Mouse (Mus musculus) cerebellum, adult 9-10 months (tissue): ENCODE results near the gene Myo10.

Source experiments
- DNase-seq: peaks from one replicate; pipeline ENCODE4 v3.0.0; 2022

Gene Myo10

DNA sequence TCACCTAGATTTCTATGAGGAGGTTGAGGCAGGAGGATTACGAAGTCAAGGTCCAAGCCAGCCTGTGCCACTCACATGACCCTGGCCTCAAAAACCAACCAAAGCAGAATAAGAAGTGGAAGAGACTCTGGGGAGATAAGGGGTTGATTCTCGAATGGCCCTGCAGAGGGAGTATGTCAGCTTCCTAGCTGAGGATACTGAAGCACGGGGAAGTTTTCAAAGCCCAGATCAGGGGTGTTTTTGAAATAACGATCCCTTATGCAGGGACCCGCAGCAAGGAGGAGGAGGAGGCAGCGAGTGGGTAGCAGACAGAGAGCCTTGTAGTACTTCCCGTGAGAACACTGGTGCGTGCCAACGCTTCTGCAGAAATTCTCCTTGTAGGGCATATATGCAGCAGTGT lies 108.7 kb downstream of the Myo10 start:
- no peak for DNase-seq

DNA sequence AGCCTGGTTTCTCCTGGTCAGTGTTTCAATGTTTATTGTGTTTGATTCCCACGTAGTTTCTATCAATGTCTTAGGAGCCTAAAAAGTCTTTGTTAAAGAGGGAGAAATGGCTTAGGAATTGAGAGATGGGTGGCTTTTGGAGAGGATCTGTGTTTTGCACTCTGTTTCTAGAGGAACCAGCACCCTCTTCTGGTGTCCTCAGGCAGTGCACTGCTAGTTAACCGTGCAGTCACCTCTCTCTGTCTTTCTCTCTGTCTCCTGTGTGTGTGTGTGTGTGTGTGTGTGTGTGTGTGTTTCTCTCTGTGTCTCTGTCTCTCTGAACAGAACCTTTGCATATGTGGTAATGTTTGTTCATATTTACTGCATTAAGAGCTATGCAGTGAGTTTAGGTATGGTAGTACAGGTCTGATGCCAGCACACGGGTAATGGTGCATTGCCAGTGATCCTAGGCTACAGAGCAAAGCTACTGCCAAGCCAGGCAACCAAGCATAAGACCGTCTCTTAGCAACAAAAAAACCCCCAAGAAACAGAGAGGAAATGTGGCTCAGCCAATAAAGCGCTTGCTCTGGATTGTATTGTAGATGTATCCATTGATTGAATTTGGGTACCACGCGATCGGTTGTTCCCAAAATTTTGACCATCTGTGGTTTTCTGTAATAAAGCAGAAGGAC lies 110.6 kb downstream of the Myo10 start:
- DNase-seq = no peak

DNA sequence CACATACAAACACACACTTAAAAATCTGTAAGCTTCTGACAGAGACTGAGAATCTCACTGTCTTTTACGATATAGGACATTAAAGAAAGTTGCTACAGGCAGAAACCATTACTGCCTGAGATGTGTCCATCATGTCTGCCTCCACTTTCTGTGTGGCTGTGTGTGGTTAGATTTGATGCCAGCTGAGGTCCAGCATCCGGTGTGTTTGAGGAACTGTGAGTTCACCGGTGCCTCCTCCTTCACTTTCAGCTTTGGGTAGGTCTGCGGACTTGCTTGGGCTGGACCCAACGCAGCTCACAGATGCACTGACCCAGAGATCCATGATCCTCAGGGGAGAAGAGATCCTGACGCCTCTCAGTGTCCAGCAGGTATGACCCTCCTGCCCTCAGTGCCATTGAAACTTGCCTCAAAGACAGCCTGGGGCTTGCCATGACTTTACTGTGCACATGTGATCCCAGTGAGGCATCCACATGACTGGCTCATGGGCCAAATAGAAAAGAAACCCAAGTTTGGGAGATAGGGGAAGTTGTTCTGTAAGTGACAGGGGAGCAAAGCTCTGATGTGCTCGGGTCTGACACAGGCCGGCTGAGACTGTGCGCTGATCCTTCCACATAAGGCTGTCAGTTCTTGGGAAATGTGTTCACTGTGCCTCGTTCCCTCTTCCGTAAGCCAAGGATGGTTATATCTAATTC lies 111.6 kb downstream of the Myo10 start:
- no peak for DNase-seq

DNA sequence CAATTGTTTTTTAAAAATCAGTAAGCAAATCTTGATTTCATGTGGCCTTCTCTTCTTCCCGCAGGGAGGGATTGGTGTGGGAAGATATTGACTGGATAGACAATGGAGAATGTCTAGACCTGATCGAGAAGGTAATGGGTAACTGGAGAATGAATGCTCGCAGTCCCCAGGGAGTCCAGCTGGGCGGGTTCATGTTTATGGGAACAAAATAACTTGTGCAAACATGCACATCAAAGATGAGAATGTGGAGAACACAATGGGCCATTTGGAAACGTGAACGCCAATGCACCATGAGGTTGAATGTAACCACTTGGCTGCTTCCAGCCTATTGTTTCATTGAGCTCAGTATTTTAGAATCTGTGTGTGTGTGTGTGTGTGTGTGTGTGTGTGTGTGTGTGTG lies 114.2 kb downstream of the Myo10 start:
- DNase-seq = no peak

DNA sequence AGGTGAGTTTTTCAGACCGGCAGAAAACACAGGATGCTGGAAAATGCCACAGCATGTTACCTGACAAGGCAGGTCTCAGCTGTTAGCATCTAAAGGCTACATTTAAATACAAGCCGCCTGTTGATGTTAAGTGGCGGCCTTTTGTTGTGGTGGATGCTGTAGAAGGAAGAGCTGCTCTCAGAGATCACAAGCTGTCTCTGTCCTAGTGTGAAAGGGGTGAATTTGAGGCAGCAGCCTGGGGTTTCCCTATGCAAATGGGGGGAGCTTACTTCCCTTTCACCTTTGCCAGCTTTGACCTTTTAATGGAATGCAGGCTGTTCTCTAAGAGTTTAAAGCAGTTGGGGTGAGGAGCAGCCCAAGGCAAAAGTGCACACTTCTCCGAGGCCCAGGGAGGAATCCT lies 117.9 kb downstream of the Myo10 start:
- DNase-seq = no peak

DNA sequence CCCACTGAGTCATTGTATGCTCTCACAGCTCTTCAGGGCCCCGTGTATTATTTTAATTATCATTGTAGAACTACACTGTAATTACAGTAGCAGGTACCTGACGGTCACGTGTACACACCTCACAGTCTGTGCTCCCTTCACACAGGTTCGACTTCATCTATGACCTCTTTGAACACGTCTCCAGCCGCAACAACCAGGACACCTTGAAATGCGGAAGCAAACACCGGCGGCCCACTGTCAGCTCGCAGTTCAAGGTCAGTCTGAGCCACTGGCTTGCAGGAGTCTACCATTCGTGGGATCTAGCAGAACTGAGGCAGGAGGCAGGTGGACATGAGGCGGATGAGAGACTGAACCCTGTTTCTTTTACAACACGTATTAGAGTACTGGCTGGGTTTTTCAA lies 119.9 kb downstream of the Myo10 start:
- DNase-seq = no peak

DNA sequence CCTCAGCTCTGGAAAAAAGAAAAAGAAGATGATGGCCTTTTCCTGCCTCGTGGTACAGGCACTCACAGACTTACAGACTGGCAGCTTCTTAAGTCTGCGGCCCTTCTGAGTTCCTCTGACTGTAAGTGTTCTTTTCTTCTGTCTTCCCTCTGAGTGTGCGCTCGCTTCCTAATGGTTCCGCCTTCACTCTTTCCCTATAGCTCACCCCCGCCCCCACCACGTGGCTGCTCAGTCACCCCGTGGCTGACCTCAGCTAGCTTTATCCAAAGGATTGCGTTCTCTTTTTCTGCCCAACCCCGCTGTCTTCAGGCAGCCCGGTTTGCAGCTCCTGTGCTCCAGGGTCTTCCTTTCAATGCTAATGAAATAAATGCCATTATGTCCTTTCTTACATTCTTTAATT lies 129.2 kb downstream of the Myo10 start:
- DNase-seq = no peak

DNA sequence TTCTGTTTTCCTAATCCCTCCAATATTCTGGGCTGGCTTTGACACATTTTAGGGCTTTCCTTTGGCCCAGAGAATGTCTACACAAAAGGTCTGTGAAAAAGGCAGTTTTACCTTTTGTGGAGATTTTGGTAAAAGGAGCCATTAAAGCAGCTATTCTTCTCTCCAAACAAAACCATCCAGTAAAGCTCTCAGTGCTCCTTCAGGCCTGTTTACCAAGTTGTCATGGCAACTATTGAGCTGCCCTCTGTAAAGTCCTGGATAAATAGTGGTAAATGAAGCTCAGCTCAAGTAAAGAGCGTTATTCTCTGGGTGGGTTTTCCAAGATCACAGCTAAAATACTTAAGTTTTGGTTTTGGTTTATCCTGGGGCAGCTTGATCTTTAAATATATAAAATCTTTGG lies 130.3 kb downstream of the Myo10 start:
- DNase-seq = no peak

DNA sequence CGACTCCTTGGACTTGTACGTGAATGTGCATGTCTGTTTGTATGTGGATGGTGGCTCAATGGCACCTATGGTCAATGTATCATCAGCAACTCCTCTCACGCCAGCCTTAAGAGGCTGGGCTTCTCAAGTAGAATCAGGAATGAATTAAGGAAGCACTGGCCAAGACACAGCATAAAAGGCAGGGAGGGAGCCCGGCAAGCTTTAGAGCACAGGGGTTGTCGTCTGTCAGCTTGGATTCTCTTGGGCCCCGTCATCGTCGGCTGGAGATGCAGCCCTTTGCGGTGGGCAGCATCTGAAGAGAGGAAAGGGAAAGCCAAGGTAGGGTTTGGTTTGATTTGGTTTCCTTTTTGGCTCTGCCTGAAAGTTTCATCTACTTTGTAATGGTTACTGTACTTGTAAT lies 130.7 kb downstream of the Myo10 start:
- DNase-seq = no peak

DNA sequence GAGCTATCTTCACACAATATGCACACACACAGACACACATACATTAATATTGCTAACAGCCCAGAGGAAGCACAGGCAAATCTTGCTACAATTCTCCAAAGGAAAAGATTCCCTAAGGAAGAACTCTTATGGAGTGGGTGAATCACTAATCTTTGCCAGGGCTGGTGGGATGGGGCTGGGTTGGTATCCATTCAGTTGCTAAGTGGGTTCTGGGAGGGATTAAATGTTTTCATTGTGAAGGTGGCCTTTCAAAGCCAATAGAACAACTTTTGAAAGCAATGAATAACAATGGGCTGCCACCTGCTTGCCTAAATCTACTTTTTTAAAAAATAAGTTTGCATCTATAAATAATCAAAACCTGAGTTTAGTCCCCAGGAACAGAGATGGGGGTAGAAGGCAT lies 131.6 kb downstream of the Myo10 start:
- no peak for DNase-seq

DNA sequence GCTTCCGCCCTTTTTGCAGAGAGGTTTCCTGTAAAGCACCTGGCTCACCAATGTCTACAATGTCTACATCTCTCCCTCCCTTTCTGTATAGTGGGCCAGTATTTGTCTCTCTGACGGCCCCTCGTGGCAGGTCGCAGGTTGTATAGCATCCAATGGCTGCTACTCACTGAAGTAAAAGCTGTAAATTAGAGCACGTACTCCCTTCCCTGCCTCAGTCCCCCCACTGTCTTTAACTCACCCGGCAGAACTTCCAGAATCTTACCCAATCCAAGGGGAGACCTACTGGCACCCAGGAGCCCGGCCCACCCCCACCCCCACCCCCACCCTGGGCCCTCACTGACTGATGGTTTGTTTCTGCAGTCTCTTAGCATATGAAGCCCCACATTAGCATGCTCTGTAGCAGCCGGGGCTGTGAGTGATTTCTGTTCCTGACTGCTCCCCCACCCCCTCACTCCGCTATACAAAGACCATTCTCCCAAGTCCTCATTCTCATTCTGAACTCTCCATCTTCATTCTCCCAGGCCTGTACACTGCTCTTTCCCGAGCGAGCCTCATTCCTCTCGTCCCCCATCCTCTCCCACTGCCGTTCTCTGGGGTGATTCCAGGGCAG lies 132.1 kb downstream of the Myo10 start:
- no peak for DNase-seq

DNA sequence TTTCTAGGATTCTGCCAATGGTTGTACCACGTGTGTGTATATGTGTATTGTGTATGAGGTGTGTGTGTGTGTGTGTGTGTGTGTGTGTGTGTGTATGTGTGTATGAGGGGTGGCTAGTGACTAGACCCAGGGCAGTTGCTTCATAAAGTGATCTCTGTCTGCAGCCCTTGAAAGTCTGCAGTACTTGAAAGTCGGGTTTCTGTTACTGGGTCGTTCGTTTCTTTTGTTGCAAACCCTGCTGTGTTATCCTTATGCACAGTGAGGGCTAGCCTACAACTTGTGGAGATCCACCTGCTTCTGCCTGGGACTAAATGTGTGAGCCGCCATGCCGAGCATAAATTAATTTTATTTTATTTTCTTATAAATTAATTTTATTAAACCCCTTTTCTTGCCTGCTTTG lies 133.2 kb downstream of the Myo10 start:
- DNase-seq = no peak

DNA sequence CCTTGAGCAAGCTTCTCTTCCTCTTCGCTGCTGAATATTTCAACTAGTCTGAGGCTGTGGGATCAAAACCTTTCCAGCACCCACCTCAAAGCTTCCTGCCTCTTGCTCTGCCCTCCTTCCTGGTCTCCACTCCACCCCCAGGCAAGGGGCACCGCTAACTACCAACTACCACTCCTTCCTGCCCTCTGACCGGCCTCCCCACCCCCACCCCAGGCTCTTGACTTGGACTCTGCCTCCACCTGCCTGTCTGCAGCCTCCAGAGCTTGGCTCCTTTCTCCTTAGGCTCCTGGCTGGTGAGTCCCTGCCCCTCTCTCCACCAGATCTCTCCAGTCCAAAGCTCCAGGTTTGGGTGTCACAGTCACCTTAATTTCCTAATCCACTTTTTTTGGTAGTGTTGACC lies 133.7 kb downstream of the Myo10 start:
- no peak for DNase-seq

DNA sequence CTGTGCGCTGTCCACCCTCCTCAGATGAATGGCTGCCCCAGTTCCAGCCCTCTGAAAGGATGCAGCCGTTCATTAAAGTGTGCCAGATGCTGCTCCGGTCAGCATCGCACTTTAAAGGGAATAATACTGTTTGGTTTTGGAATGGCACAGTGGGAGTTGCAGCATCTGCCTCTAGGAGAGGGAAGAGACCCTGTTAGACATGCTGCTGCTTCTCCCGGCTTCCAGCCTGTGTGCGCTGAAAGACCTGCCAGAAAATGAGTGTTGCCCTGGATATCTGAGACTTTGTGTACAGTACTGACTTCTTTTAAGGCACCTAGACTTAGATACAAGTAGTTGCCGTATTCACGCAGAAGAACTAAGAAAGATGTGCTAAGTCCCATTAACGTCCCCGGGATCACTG lies 135.7 kb downstream of the Myo10 start:
- DNase-seq = no peak

DNA sequence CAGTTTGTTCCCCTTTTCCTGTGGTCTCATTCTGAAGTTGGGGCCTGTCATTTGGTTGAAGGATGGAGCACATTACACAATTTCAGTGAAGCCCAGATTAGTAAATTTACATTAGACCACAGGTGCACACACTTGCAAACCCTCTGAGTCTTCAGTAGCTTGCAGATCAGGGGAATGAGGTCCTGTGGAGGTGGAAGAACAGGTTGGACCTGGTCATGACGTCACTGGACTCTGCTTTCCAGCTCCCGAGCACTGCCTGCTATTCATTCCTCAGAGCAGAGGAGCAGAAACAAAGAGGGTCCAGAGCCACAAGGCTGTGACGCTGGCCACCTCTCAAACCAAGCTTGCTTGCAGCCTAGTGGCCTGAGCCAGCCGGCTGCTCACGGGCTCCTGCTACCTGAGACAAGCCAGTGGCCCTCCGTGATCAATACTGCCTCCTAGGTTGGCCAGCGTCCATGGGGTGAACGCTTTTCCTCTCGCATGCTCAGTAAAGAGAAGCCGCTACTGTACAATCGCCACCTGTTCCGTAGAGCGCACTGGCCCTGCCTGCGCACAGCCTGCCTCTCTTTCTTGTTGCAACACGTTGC lies 136.3 kb downstream of the Myo10 start:
- no peak for DNase-seq

DNA sequence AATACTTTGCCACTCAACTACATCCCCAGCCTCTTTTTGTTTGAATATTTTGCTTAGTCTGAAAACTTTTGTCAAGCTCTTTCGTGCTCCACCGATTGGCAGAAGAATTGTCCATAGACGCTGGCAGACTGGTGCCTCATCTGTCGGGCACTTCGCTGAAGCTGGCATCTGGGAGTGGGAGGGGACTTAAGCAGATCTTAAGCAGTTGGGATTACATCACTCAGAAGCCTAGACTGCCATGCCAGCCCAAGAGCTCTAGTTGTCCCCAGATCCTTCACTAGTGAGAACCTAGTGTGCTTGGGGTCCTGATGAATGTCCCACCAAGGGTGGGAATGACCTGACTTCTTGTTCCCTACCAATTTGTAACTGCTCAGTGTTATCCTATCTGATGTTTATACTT lies 138.0 kb downstream of the Myo10 start:
- DNase-seq = no peak

DNA sequence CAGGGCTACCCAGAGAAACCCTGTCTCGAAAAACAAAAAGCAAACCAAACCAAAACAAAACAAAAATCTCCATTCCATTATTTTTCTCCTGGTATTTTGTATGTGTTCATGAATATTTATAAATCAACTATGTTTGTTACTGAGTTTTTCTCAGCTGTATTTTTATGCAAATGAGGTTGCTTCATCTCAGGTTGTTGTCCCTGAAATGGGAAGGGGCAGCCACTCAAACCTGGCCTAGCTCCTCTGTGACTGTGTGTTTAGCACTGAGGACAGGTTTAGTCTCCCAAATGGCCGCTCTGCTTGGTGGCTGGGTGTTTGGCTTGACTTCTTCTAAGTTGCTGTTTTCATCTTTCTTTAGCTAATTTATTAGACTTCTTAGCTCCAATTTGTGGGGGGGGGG lies 138.7 kb downstream of the Myo10 start:
- DNase-seq = no peak

DNA sequence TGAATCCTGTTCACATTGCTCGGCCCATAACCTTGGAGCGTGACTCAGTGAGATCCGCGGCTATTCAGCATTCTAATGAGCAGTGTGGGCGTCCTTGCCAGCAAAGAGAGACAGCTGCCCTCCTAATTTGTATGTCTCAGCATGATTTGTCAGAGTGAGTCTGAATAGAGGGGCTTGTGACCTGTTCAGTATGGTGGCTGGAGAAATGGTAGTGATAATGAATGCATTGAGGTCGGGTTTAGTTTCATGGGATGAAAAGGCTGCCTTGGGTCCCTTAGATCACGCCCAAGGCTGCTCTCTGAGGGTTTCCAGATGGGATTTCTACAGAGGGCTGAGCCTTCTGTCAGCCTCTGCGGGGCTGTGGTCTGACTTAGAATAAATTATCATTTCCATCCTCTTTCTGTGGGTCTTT lies 139.5 kb downstream of the Myo10 start:
- no peak for DNase-seq

DNA sequence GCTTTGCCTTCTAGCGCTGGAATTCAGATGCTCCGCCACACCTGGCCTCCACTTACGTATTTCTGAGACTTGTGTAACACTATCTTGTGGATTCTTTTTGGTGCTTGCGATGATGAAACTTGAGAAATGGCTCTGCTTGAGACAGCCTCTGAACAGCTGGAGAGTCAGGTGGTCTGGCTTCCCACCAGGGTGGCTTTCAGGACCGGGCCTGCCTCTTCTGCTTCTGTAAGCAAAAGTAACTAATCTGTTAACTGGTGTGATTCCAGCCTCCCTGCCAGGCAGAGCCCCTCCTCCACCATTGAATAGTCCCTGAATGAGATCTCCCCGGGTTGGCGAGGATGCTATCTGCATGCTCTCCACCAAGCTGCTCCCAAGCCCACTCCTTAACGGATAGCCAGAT lies 140.0 kb downstream of the Myo10 start:
- DNase-seq = no peak

DNA sequence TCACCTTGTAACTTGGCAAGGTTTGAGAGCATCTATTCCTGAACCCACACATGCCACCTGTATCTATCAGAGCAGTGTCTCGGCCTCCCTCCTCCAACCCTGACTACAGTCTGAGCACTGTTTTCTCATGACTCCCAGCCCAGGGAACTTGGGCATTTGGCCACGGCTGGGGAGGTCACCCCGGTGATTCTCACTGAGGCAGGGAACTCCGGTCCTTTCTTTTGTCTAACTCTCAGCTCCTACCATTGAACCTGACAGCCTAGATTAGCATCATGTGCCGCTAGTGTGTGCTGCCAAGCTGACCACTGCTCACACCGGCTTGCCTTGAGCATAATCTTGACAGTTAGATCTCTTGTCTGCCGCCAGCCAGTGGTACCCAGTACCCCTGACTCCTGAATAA lies 140.8 kb downstream of the Myo10 start:
- no peak for DNase-seq

DNA sequence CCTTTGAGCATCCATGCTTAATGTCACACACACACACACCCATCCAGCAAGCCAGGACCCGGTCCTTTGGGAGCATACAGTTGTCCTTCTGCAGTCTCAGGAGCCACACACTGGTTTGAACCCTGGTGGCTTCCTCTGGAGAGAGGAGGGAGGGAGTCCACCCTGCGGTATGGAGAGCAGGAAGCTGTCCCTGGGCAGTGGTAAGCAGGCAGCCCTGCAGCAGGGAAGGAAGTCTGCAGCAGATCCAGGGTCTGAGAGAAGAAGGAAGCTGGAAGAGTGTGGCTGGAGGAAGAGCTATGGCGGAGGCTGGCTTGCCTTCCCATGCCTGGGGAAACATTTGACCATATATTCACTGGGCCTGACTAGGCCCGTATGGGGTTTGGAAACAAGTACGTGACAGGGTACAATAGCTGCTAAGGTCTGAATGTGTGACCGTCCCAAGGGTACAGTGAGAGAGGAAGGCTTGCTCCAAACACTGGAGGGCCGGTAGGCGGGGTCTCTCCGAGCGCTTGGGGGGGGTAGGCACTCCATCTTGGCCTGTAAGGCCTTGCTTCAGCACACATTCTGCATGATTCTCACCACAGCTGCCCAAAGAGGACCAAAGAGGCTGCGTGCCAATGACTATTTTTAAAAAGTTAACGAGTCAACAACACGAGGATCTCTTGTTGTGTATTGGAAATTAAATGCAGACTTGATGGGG lies 142.5 kb downstream of the Myo10 start:
- DNase-seq = no peak

DNA sequence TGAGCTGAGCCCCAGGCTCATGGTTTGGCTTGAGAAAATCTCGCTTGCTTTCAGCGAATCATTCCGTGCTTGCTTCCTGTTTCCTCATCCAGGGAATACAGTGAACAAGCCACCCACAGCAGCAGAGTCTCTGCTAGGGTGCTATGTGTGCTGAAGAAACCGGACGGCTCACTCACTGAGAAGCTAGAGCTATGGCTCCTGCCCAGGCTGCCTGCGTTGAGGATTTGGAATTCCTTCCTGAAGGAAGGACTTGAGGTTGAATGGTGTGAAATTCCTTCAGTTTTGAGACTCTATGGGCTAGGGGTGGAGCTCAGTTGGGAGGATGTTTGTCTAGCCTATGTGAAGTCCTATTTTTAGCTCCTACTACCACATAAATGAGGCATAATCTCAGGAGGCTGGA lies 145.5 kb downstream of the Myo10 start:
- DNase-seq = no peak

DNA sequence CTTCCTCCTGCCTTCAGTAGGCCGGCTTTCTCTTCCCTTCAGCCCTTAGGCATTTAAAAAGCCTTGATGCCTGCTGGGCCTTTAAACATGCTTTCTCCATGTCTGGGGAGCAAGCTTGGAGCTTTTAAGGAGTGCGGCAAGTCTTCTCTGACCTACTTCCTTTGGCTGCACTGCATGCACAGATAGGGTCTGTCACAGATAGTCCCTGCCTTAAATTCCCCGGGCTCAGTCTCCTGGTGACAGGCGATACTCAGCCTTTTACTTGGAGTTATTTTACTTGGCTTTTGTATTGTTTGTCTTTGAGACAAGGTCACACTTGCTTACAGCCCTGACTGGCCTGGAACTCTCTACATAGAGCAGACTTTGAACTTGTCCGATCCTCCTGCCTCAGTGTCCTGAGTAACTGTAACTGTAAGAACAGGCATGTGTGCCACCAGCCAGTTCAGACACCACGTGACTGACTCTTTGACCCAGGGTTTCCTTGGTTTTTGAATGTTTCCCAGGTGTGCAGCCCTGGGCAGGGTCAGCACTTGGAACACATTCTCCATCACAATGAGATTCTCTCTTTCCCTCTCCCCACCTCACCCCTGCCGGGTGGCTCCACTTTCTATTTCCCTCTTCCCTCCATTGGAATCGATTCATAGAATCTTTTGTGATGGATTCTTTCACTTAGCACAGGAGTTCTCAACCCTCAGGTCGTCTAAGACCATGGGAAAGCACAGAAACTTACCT lies 147.4 kb downstream of the Myo10 start:
- no peak for DNase-seq
